Mouse (Mus musculus) myocyte (in vitro differentiated cells): ENCODE measurements around the gene Prkd3. TPM values are rescaled to one million over a fixed set of nuclear protein-coding genes. Genes with fewer than 3 reads are reported as not detected.

Experiments
- H3K27me3 ChIP-seq: one replicate; pipeline ENCODE4 v1.6.1; 2011; ENCODE audit not compliant: control insufficient read depth, insufficient read depth, insufficient read length
- H3K36me3 ChIP-seq: one replicate; pipeline ENCODE4 v1.6.1; 2011; ENCODE audit not compliant: control insufficient read depth, insufficient read depth
- H3K4me2 ChIP-seq: one replicate; pipeline ENCODE4 v1.6.1; 2011; ENCODE audit warnings: low read depth, control low read depth
- H3K4me3 ChIP-seq: one replicate; pipeline ENCODE4 v1.5.1; 2011; ENCODE audit warnings: mild to moderate bottlenecking, control low read depth, moderate library complexity
- H3K79me2 ChIP-seq: one replicate; pipeline ENCODE4 v1.6.1; 2011; ENCODE audit not compliant: control insufficient read depth, insufficient read depth
- H3ac ChIP-seq: one replicate; pipeline ENCODE4 v1.6.1; 2011; ENCODE audit not compliant: control insufficient read depth, insufficient read length
- CEBPB ChIP-seq: IDR thresholded peaks from 2 replicates; pipeline ENCODE4 v1.6.1; 2011; ENCODE audit warnings: mild to moderate bottlenecking, moderate library complexity; ENCODE audit not compliant: poor library complexity, insufficient read depth, severe bottlenecking
- E2F4 ChIP-seq: IDR thresholded peaks from one replicate; pipeline ENCODE4 v1.6.1; 2011; ENCODE audit warnings: mild to moderate bottlenecking, control low read depth, moderate library complexity; ENCODE audit not compliant: insufficient read depth
- MAX ChIP-seq: IDR thresholded peaks from one replicate; pipeline ENCODE4 v1.6.1; 2011; ENCODE audit warnings: low read depth, mild to moderate bottlenecking, control low read depth
- MYOD1 ChIP-seq, 3 experiments: IDR thresholded peaks; one replicate each; pipeline ENCODE4 v1.6.1; 2011; ENCODE audit warnings: control low read depth in 2 of 3, low read depth in 2 of 3, mild to moderate bottlenecking in 2 of 3, moderate library complexity in 1 of 3; ENCODE audit not compliant: insufficient read length in 2 of 3, control insufficient read depth in 1 of 3
- MYOG ChIP-seq, 3 experiments: IDR thresholded peaks; one replicate each; pipeline ENCODE4 v1.6.1; 2011; ENCODE audit warnings: control low read depth in 2 of 3, low read depth in 2 of 3, mild to moderate bottlenecking in 2 of 3; ENCODE audit not compliant: insufficient read length in 2 of 3, control insufficient read depth in 1 of 3, insufficient read depth in 1 of 3
- POLR2A ChIP-seq: IDR thresholded peaks from one replicate; pipeline ENCODE4 v1.6.1; 2011; ENCODE audit warnings: low read depth, mild to moderate bottlenecking, control low read depth, moderate library complexity; ENCODE audit not compliant: insufficient read length
- POLR2AphosphoS2 ChIP-seq: IDR thresholded peaks from one replicate; pipeline ENCODE4 v1.6.1; 2011; ENCODE audit warnings: low read depth, control low read depth; ENCODE audit not compliant: insufficient read length
- REST ChIP-seq: IDR thresholded peaks from one replicate; pipeline ENCODE4 v1.6.1; 2011; ENCODE audit warnings: mild to moderate bottlenecking, control low read depth, moderate library complexity; ENCODE audit not compliant: insufficient read depth, insufficient read length
- SRF ChIP-seq: IDR thresholded peaks from one replicate; pipeline ENCODE4 v1.6.1; 2011; ENCODE audit warnings: low read depth; ENCODE audit not compliant: control insufficient read depth, insufficient read length
- TCF12 ChIP-seq: IDR thresholded peaks from one replicate; pipeline ENCODE4 v1.6.1; 2011; ENCODE audit warnings: mild to moderate bottlenecking, control low read depth; ENCODE audit not compliant: poor library complexity, insufficient read depth, severe bottlenecking
- TCF3 ChIP-seq: IDR thresholded peaks from one replicate; pipeline ENCODE4 v1.6.1; 2011; ENCODE audit warnings: low read depth, control low read depth; ENCODE audit not compliant: insufficient read length
- USF1 ChIP-seq: IDR thresholded peaks from one replicate; pipeline ENCODE4 v1.6.1; 2011; ENCODE audit warnings: low read depth, mild to moderate bottlenecking, control low read depth, moderate library complexity
- polyA plus RNA-seq: library from polyadenylated mRNA; unstranded; fragments of >200 nt; fragmentation: generic; extraction: Trizol; gene quantifications from one replicate; pipeline ENCODE4 v1.2.1, GENCODE M21; 2012; ENCODE audit warnings: missing spikeins

Gene Prkd3
- polyA plus RNA-seq, 1 experiment: 11.4 TPM

DNA sequence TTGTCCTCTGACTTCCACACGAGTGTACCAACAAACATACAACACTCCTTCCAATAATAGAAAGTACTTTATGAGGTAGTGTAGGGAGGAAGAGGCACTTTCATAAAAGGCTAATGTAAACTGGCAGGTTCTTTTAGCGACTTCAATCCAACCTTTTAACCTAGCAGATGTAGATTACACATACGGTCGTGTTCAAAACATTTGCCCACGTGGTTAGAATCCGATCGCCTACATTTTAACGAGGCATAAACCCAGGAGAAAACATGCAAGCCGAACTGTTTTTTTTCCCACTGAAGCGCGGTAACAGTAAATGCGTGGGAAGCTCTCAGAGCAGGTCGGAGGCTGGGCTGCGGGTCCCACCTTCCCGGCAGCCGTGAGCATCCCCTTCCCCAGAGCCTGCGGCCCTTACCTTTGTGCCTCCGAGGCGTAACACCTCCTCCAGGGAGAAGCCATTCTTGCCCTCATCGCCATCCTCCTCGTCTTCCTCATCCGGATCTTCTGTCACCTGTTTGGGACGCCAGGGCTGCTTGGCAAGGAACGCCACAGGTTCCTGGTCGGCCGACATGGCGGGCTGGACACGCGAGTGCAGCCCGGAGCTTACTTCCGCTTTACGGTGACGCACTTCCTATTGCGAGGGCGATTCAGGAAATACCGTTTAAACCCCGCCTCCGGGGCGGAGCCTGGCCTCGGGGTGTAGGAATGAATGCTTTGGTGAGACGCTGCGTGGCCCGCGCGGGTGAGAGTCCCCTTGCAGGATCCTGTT, 84.0 kb downstream of the Prkd3 start, which contains the start of the genes Cebpz and Ndufaf7:
TSS of gene Cebpz (minus strand) at position 601 of the 763 bp plus-strand sequence.
TSS of gene Ndufaf7 (plus strand) at position 671 of the 763 bp plus-strand sequence.
- Histone ChIP-seq H3K4me3 (peak within 1 kb of the TSS; percentile 98), H3K36me3 (peaks cover 12% of the 10 kb centered on the region), H3K79me2 (peaks cover 30% of the 10 kb centered on the region), H3ac (peak within 1 kb of the TSS; percentile 8), H3K27me3 (no peaks in the 10 kb centered on the region), H3K4me2 (peak within 1 kb of the TSS; percentile 92)
- TF ChIP-seq MYOD1 (IDR thresholded peaks at IDR 0.05; ENCODE audit: control insufficient read depth in 1 of 3, insufficient read length in 2 of 3, low read depth in 2 of 3) (peak in 1 of 3 experiments; percentile 21), TCF3 (no peak), USF1 (peak; percentile 30), TCF12 (no peak), REST (no peak), MYOG (IDR thresholded peaks at IDR 0.05; ENCODE audit: control insufficient read depth in 1 of 3, insufficient read depth in 1 of 3, insufficient read length in 2 of 3, low read depth in 2 of 3) (peak in 1 of 3 experiments; percentile 59), POLR2AphosphoS2 (peak; percentile 89), POLR2A (peak; percentile 92)

- H3K4me2 ChIP-seq: peak overlapping the region; percentile 92
- TF ChIP-seq REST: no peak
- TF ChIP-seq MYOD1 (IDR thresholded peaks at IDR 0.05; ENCODE audit: control insufficient read depth in 1 of 3, insufficient read length in 2 of 3, low read depth in 2 of 3): no peak
- TF ChIP-seq SRF: no peak
- no peak for TF ChIP-seq E2F4
- TF ChIP-seq MYOG (IDR thresholded peaks at IDR 0.05; ENCODE audit: control insufficient read depth in 1 of 3, insufficient read depth in 1 of 3, insufficient read length in 2 of 3, low read depth in 2 of 3): no peak
- no peak for TF ChIP-seq MAX
- no peak for TF ChIP-seq USF1
- H3K27me3 ChIP-seq: no peaks in the 10 kb centered on the region
- H3K36me3 ChIP-seq: peaks cover 16% of the 10 kb centered on the region
- peaks cover 30% of the 10 kb centered on the region for H3K79me2 ChIP-seq
- H3ac ChIP-seq: no peak overlapping the region
- H3K4me3 ChIP-seq: peak overlapping the region; percentile 98
These were observed 84.8 kb downstream of the Prkd3 start for GRCm38 (mm10) chr17:78935857-78936256.

- Histone ChIP-seq H3K27me3 (no peaks in the 10 kb centered on the region), H3K4me3 (no peak overlapping the region), H3ac (no peak overlapping the region), H3K4me2 (no peak overlapping the region), H3K79me2 (no peaks in the 10 kb centered on the region), H3K36me3 (peaks cover 23% of the 10 kb centered on the region)
- no peak for TF ChIP-seq MYOD1 (IDR thresholded peaks at IDR 0.05; ENCODE audit: control insufficient read depth in 1 of 3, insufficient read length in 2 of 3, low read depth in 2 of 3)
- TF ChIP-seq E2F4: no peak
- no peak for TF ChIP-seq TCF12
- TF ChIP-seq POLR2AphosphoS2: no peak
- TF ChIP-seq USF1: no peak
- no peak for TF ChIP-seq POLR2A
- TF ChIP-seq MYOG (IDR thresholded peaks at IDR 0.05; ENCODE audit: control insufficient read depth in 1 of 3, insufficient read depth in 1 of 3, insufficient read length in 2 of 3, low read depth in 2 of 3): no peak
- TF ChIP-seq SRF: no peak
- TF ChIP-seq TCF3: no peak
- TF ChIP-seq MAX: no peak
- no peak for TF ChIP-seq REST
- TF ChIP-seq CEBPB: no peak
These were observed 102.9 kb downstream of the Prkd3 start for GRCm38 (mm10) chr17:78917696-78918095.

DNA sequence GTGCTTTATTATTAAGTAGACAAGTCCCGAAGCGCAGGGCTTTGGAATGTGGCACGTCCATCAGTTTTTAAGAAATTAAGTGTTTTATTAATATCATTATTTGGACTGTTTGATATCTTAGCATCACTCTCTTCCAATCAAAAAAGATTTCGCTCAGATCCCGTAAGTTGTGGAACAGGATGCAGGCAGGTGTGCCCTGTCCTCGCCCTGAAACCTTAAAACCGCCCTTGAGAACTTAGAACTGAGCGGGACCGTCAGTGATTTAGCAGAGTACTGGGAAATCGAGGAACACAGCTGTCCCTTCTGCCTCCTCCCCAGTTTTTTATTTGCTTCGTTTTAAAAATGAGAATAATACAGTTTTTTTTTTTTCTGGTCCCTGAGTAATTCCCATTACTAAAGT, 103.7 kb downstream of the Prkd3 start:
- Histone ChIP-seq H3K27me3 (no peaks in the 10 kb centered on the region), H3K79me2 (no peaks in the 10 kb centered on the region), H3K4me3 (peak overlapping the region; percentile 41), H3ac (peak overlapping the region; percentile 36), H3K4me2 (peak overlapping the region; percentile 78), H3K36me3 (peaks cover 17% of the 10 kb centered on the region)
- TF ChIP-seq POLR2A (no peak), REST (no peak), POLR2AphosphoS2 (no peak), TCF3 (no peak), SRF (no peak), MYOG (IDR thresholded peaks at IDR 0.05; ENCODE audit: control insufficient read depth in 1 of 3, insufficient read depth in 1 of 3, insufficient read length in 2 of 3, low read depth in 2 of 3) (no peak), E2F4 (no peak), TCF12 (no peak), USF1 (no peak), MYOD1 (IDR thresholded peaks at IDR 0.05; ENCODE audit: control insufficient read depth in 1 of 3, insufficient read length in 2 of 3, low read depth in 2 of 3) (no peak), MAX (no peak), CEBPB (no peak)
